Mouse (Mus musculus): ENCODE data around the gene Serinc5.

Serinc5 gene

GRCm38 (mm10) chr13:92706342-92707061 lies 95.6 kb downstream of the Serinc5 start:
- no peak for DNase-seq

DNA sequence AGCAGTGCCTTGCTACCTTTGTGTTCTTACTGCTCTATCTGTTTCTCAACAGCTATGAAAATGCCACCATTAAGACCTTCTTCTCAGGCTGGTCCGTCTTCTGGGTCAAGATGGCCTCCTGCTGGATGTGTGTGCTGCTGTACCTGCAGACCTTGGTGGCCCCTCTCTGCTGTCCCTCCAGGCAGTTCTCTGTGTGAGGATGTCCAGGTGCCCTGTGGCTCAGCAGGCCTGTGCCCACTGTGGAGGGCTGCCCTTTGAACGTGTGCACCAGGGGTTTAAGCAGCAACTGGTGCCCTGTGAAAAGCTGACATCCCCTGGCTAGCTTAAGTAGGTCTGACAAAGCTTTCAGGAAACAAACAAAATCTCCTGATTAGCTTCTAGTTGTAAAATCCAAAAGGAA lies 97.0 kb downstream of the Serinc5 start:
- no peak for DNase-seq

- no peak for DNase-seq
Observed at GRCm38 (mm10) chr13:92708466-92708865, 97.6 kb downstream of the Serinc5 start.

- DNase-seq: no peak
Observed at GRCm38 (mm10) chr13:92709535-92709934, 98.6 kb downstream of the Serinc5 start.

DNA sequence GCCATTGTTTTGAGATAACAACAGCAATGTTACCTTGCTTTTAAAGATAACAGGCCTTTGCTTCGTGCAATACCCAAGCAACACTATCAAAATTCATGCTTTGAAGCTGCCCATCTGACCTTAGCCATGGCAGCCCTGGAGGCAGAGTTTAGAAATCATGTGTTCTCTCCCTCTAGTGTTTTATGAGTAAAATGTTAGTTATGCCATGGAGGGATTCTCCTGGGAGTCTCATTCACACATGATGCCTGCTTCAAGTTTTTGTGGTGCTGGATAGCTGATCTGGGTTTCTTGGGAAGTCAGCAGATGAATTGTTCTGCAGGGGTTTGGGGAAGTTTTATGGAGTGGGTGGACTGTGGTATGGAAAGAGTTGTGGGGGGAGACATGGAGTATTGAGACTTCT lies 99.5 kb downstream of the Serinc5 start:
- no peak for DNase-seq

DNA sequence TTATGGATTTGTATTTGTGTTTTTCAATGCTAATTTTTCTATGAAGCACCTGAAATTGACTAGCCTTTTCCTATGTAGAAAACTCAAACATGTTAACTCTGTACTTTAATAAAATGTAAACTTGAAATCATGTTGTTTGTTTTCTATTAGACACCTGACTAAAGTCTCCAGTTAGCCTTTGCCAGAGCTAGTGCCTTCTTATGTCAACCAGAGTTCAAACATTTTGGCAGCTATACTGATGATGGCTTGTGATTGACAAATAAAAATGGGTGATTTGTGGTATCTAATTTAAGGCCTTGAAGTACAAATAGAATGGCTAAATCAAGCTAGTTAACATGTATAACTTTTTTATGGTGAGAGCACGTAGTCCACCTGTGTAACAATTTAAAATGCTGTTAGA lies 100.9 kb downstream of the Serinc5 start:
- no peak for DNase-seq

DNA sequence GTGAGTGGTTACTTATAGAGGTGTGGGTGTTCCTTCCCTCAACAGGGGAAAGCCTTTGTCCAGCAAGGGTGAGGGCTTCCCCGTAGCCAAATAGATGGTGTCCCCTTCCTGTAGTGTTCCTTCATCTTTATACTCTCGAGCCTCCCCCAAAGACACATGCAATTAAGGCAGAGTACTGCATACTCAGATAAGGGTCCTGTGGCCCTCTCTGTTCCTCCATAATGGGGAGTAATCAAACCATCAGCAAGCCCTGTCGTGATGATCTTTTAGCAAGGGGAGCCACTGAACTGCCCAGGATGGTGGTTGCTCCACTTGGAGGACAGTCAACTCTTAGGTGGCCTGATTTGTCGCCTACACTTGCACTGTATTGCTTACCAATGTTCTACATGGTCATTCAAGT lies 101.7 kb downstream of the Serinc5 start:
- no peak for DNase-seq

- DNase-seq: no peak
Observed at GRCm38 (mm10) chr13:92717851-92718665, 107.2 kb downstream of the Serinc5 start.

GRCm38 (mm10) chr13:92721006-92721405 lies 110.1 kb downstream of the Serinc5 start:
- no peak for DNase-seq

DNA sequence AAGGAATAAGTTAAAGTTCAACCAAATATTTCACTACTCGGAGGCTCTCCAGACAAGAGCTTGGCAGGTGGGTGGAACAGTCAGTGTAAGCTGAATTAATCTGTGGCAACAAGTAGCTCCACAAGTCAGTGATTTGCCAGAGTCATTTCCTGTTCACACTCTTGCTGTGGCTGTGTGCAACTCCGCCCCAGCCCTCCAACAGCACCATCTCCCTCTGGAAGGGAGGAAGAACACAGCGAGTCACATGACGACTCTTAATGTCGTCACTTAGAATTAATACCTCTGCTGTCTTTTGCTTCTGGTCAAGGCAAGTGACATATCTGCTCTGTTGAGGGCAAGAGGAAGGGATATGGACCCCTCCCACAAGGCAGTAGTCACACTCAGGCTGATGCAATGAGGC lies 111.5 kb downstream of the Serinc5 start:
- DNase-seq: no peak

- peak; percentile 44 to 54 for DNase-seq
Observed at GRCm38 (mm10) chr13:92729811-92730210, 118.9 kb downstream of the Serinc5 start.

DNA sequence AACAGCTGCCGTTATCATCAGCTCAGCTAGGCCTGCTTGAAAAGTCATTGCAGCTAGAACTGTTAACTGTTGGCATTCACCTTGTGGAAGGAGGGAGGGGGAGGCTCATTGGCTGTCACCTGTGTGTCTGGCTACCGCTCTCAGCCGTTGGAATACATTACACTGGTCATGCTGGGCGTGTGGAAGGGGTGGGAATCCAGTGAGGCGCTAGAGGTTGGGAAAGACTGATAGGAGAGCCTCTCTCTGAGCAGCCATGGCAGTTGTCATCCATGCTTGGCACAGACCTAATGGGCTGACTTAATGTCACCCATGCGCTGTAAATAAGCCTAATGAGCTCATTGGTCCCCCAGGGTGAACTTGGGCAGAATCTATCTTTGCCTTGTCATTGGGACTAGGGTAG lies 120.9 kb downstream of the Serinc5 start:
- DNase-seq: no peak

GRCm38 (mm10) chr13:92732836-92733235 lies 121.9 kb downstream of the Serinc5 start:
- no peak for DNase-seq

DNA sequence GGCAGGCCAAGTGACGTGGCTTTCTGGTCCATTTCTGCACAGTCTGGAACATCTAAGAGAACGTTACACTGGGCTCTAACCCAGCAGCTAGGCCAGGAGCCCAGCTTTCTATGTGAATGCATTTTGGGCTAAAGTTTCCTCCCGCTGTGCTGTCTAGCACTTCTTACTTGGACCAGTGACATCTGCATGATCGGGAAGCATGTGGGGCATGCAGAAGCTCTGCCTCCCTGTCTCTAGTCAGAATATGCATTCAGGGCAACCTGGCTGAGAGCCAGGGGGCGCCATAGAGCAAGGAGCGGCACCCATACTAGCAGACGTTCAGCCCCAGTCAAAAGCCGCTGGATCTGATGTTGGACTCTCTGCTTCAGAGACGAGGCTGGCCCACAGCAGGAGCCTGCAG lies 122.4 kb downstream of the Serinc5 start:
- peak; percentile 74 to 78 for DNase-seq

DNA sequence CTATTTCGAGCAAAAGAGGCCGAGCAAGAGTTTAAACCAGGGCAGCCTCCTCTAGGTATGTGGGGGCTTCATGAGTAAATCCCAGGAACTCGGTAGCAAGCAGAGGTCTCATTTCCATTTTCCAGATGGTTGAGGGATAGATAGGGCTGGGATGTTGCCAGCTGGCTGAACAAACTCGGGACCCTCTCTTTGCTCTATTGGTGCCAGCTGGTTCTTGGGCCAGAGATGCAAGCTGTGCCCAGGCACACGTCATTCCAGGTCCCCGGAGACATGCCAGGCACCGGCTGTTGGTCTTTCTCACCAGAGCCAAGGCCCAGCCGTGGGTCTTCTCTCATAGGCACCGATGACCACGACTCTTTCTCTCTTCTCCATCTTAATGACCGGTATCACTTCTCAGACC lies 122.8 kb downstream of the Serinc5 start:
- DNase-seq: no peak

DNA sequence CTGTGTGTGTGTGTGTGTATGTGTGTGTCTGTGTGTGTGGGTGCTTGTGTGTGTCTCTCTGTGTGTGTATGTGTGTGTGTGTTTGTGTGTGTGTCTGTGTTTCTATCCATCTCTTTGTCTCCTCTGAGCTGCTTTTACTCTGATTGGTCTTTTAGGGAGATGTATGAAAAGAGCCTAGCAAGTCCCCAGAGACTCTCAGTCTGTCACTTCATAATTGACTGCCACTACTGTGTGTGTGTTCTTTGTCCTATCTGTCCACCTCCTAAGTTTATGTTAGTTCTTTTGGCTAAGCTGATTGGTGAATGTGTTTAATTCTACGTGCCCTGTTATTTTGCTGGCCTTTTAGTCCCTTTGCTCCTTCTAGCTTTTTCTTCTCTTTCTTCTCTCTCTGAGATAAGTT lies 124.8 kb downstream of the Serinc5 start:
- no peak for DNase-seq

- peak in 1 of 2 experiments; percentile 24 for DNase-seq
Observed at GRCm38 (mm10) chr13:92736516-92737300, 125.8 kb downstream of the Serinc5 start.

DNA sequence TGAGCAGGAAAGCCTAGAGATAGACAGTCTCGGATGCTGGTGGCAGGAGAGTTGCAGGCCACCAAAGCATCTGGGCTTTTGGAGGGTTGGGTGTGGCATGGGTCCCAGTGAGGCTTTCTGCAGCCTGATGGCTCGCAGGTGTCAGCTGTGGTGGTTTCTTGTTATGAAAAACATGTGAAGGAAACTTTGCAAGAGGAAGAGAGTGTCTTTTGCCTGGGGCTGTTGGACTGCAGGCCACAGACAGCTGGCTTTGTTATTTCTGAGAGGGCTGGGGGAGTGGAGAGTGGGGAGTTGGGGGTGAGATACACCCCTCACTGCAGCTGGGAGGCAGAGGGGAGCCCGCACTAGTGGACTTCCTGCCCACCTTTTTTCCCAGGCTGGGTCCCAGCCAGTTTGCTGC lies 127.9 kb downstream of the Serinc5 start:
- DNase-seq: no peak

DNA sequence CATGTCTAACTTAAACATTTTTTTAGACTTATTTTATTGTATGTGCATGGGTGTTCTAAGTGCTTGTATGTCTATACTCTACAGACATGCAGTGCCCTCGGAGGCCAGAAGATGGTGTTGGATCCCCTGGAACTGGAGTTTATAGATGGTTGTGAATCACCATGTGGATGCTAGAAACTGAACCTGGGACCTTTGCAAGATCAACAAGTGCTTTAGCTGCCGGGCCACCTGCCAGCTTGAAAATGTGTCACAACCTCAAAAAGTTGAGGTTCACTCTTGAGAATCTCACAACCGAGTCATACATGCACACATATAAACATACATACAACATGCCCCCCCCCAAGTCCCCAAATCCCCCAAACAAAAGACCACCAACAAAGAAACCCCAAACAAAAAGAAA lies 129.0 kb downstream of the Serinc5 start:
- DNase-seq: no peak

DNA sequence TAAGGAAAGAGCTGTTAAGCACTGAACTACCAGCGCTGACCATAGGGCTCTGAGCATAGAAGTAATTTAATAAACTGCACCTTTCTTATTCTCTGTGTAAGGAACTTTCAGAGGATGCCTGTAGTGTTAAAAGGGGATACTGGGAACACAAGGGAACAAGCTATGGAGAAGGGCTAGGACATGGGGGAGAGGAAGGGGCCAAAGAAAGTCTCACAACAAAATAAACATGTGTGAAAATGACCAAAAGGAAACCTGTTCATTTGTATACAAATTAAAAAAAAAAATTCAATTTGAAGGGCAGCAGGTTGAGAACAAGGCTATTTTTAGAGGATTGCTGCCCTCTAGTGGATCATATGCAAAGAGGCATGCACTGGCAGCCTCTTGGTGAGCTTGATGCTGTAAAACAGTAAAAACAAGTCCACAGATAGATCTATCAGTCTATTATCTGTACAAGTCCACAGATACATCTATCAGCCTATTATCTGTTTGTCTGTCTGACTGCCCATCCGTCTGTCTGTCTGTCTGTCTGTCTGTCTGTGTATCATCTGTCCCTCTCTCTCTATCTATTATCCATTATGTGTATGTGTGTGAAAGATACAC lies 129.9 kb downstream of the Serinc5 start:
- DNase-seq: peak; percentile 26 to 46

- no peak for DNase-seq
Observed at GRCm38 (mm10) chr13:92742886-92743285, 132.0 kb downstream of the Serinc5 start.

- DNase-seq: no peak
Observed at GRCm38 (mm10) chr13:92743337-92743736, 132.4 kb downstream of the Serinc5 start.

- DNase-seq: peak; percentile 77 to 83
Observed at GRCm38 (mm10) chr13:92750976-92751518, 140.2 kb downstream of the Serinc5 start.

All from kidney, postnatal 4 days (tissue).